Mouse (Mus musculus): ENCODE results near the gene Apold1. TPM values are rescaled to one million over a fixed set of nuclear protein-coding genes. Genes with fewer than 3 reads are reported as not detected.

Apold1 gene
- polyA plus RNA-seq, 1 experiment from 2014 or later: 8.9 TPM

- WGBS: 81% methylated on average over 6 of the region's 6 CpGs
- Histone ChIP-seq H3K27ac (ENCODE audit: low read length) (no peak overlapping the region), H3K9me3 (replicated peaks; ENCODE audit: control insufficient read depth, low read length) (no peaks in the 10 kb centered on the region), H3K27me3 (ENCODE audit: control insufficient read depth, insufficient read depth, low read length) (no peaks in the 10 kb centered on the region), H3K4me1 (ENCODE audit: control insufficient read depth, insufficient read depth, low read length) (no peaks in the 10 kb centered on the region), H3K36me3 (ENCODE audit: control insufficient read depth, insufficient read depth) (no peaks in the 10 kb centered on the region), H3K4me2 (ENCODE audit: low read depth, low read length) (no peak overlapping the region), H3K9ac (ENCODE audit: low read length) (no peak overlapping the region), H3K4me3 (ENCODE audit: low read length) (no peak overlapping the region)
- ATAC-seq (replicated peaks; ENCODE audit: extremely low read depth, insufficient read depth, low FRiP score): no peak
These were observed 9.2 kb downstream of the Apold1 start for GRCm38 (mm10) chr6:134990674-134991073.

GRCm38 (mm10) chr6:134994031-134994651 is 12.6 kb downstream of the Apold1 start:
- Histone ChIP-seq H3K27ac (ENCODE audit: low read length) (no peak overlapping the region), H3K4me1 (ENCODE audit: control insufficient read depth, insufficient read depth, low read length) (no peaks in the 10 kb centered on the region), H3K9ac (ENCODE audit: low read length) (no peak overlapping the region), H3K36me3 (ENCODE audit: control insufficient read depth, insufficient read depth) (no peaks in the 10 kb centered on the region), H3K9me3 (replicated peaks; ENCODE audit: control insufficient read depth, low read length) (no peaks in the 10 kb centered on the region), H3K4me2 (ENCODE audit: low read depth, low read length) (no peak overlapping the region), H3K4me3 (ENCODE audit: low read length) (no peak overlapping the region), H3K27me3 (ENCODE audit: control insufficient read depth, insufficient read depth, low read length) (no peaks in the 10 kb centered on the region)
- no peak; the same call in 1 of the 2 replicates for ATAC-seq (replicated peaks; ENCODE audit: extremely low read depth, insufficient read depth, low FRiP score)
- WGBS: 39% methylated on average over 12 of the region's 12 CpGs

- 60% methylated on average over 8 of the region's 8 CpGs for WGBS
- H3K9ac ChIP-seq (ENCODE audit: low read length): no peak overlapping the region
- no peaks in the 10 kb centered on the region for H3K4me1 ChIP-seq (ENCODE audit: control insufficient read depth, insufficient read depth, low read length)
- H3K27me3 ChIP-seq (ENCODE audit: control insufficient read depth, insufficient read depth, low read length): no peaks in the 10 kb centered on the region
- H3K9me3 ChIP-seq (replicated peaks; ENCODE audit: control insufficient read depth, low read length): no peaks in the 10 kb centered on the region
- no peaks in the 10 kb centered on the region for H3K36me3 ChIP-seq (ENCODE audit: control insufficient read depth, insufficient read depth)
- no peak overlapping the region for H3K4me3 ChIP-seq (ENCODE audit: low read length)
- H3K4me2 ChIP-seq (ENCODE audit: low read depth, low read length): no peak overlapping the region
- ATAC-seq (replicated peaks; ENCODE audit: extremely low read depth, insufficient read depth, low FRiP score): no peak
- no peak overlapping the region for H3K27ac ChIP-seq (ENCODE audit: low read length)
These were observed 13.5 kb downstream of the Apold1 start for GRCm38 (mm10) chr6:134994985-134995384.

GRCm38 (mm10) chr6:134996918-134997317 is 15.4 kb downstream of the Apold1 start:
- H3K9ac ChIP-seq (ENCODE audit: low read length): no peak overlapping the region
- H3K4me2 ChIP-seq (ENCODE audit: low read depth, low read length): no peak overlapping the region
- no peak overlapping the region for H3K4me3 ChIP-seq (ENCODE audit: low read length)
- no peak for ATAC-seq (replicated peaks; ENCODE audit: extremely low read depth, insufficient read depth, low FRiP score)
- H3K9me3 ChIP-seq (replicated peaks; ENCODE audit: control insufficient read depth, low read length): no peaks in the 10 kb centered on the region
- H3K4me1 ChIP-seq (ENCODE audit: control insufficient read depth, insufficient read depth, low read length): 0 out of 2 replicates have a peak, but pooled peaks cover 3% of the 10 kb centered on the region
- 82% methylated on average over 2 of the region's 2 CpGs for WGBS
- H3K36me3 ChIP-seq (ENCODE audit: control insufficient read depth, insufficient read depth): no peaks in the 10 kb centered on the region
- no peak overlapping the region for H3K27ac ChIP-seq (ENCODE audit: low read length)
- no peaks in the 10 kb centered on the region for H3K27me3 ChIP-seq (ENCODE audit: control insufficient read depth, insufficient read depth, low read length)

- Histone ChIP-seq H3K4me1 (ENCODE audit: control insufficient read depth, insufficient read depth, low read length) (0 out of 2 replicates have a peak, but pooled peaks cover 3% of the 10 kb centered on the region), H3K4me2 (ENCODE audit: low read depth, low read length) (no peak overlapping the region), H3K9me3 (replicated peaks; ENCODE audit: control insufficient read depth, low read length) (no peaks in the 10 kb centered on the region), H3K9ac (ENCODE audit: low read length) (no peak overlapping the region), H3K4me3 (ENCODE audit: low read length) (no peak overlapping the region), H3K27ac (ENCODE audit: low read length) (no peak overlapping the region), H3K36me3 (ENCODE audit: control insufficient read depth, insufficient read depth) (no peaks in the 10 kb centered on the region), H3K27me3 (ENCODE audit: control insufficient read depth, insufficient read depth, low read length) (no peaks in the 10 kb centered on the region)
- ATAC-seq (replicated peaks; ENCODE audit: extremely low read depth, insufficient read depth, low FRiP score): no peak
- 86% methylated on average over 8 of the region's 8 CpGs for WGBS
These were observed 16.6 kb downstream of the Apold1 start for GRCm38 (mm10) chr6:134998076-134998475.

- H3K27ac ChIP-seq (ENCODE audit: low read length): no peak overlapping the region
- no peak overlapping the region for H3K4me3 ChIP-seq (ENCODE audit: low read length)
- no peak overlapping the region for H3K4me2 ChIP-seq (ENCODE audit: low read depth, low read length)
- no peaks in the 10 kb centered on the region for H3K27me3 ChIP-seq (ENCODE audit: control insufficient read depth, insufficient read depth, low read length)
- no peaks in the 10 kb centered on the region for H3K36me3 ChIP-seq (ENCODE audit: control insufficient read depth, insufficient read depth)
- WGBS: 64% methylated on average over 3 of the region's 3 CpGs
- 0 out of 2 replicates have a peak, but pooled peaks cover 3% of the 10 kb centered on the region for H3K4me1 ChIP-seq (ENCODE audit: control insufficient read depth, insufficient read depth, low read length)
- no peak for ATAC-seq (replicated peaks; ENCODE audit: extremely low read depth, insufficient read depth, low FRiP score)
- H3K9ac ChIP-seq (ENCODE audit: low read length): no peak overlapping the region
- no peaks in the 10 kb centered on the region for H3K9me3 ChIP-seq (replicated peaks; ENCODE audit: control insufficient read depth, low read length)
These were observed 17.3 kb downstream of the Apold1 start for GRCm38 (mm10) chr6:134998781-134999180.

GRCm38 (mm10) chr6:135000272-135000671 is 18.8 kb downstream of the Apold1 start:
- 32% methylated on average over 4 of the region's 4 CpGs for WGBS
- no peaks in the 10 kb centered on the region for H3K9me3 ChIP-seq (replicated peaks; ENCODE audit: control insufficient read depth, low read length)
- no peak overlapping the region for H3K4me3 ChIP-seq (ENCODE audit: low read length)
- H3K4me2 ChIP-seq (ENCODE audit: low read depth, low read length): no peak overlapping the region
- H3K4me1 ChIP-seq (ENCODE audit: control insufficient read depth, insufficient read depth, low read length): 0 out of 2 replicates have a peak, but pooled peaks cover 3% of the 10 kb centered on the region
- H3K9ac ChIP-seq (ENCODE audit: low read length): no peak overlapping the region
- H3K36me3 ChIP-seq (ENCODE audit: control insufficient read depth, insufficient read depth): no peaks in the 10 kb centered on the region
- H3K27ac ChIP-seq (ENCODE audit: low read length): no peak overlapping the region
- no peaks in the 10 kb centered on the region for H3K27me3 ChIP-seq (ENCODE audit: control insufficient read depth, insufficient read depth, low read length)
- no peak for ATAC-seq (replicated peaks; ENCODE audit: extremely low read depth, insufficient read depth, low FRiP score)

- Histone ChIP-seq H3K9ac (ENCODE audit: low read length) (no peak overlapping the region), H3K4me2 (ENCODE audit: low read depth, low read length) (no peak overlapping the region), H3K27ac (ENCODE audit: low read length) (no peak overlapping the region), H3K4me3 (ENCODE audit: low read length) (no peak overlapping the region), H3K36me3 (ENCODE audit: control insufficient read depth, insufficient read depth) (no peaks in the 10 kb centered on the region), H3K27me3 (ENCODE audit: control insufficient read depth, insufficient read depth, low read length) (no peaks in the 10 kb centered on the region), H3K4me1 (ENCODE audit: control insufficient read depth, insufficient read depth, low read length) (0 out of 2 replicates have a peak, but pooled peaks cover 3% of the 10 kb centered on the region), H3K9me3 (replicated peaks; ENCODE audit: control insufficient read depth, low read length) (no peaks in the 10 kb centered on the region)
- no peak for ATAC-seq (replicated peaks; ENCODE audit: extremely low read depth, insufficient read depth, low FRiP score)
- 87% methylated on average over 4 of the region's 4 CpGs for WGBS
These were observed 20.5 kb downstream of the Apold1 start for GRCm38 (mm10) chr6:135001991-135002390.

- Histone ChIP-seq H3K9me3 (replicated peaks; ENCODE audit: control insufficient read depth, low read length) (no peaks in the 10 kb centered on the region), H3K4me1 (ENCODE audit: control insufficient read depth, insufficient read depth, low read length) (no peaks in the 10 kb centered on the region), H3K4me2 (ENCODE audit: low read depth, low read length) (no peak overlapping the region), H3K27me3 (ENCODE audit: control insufficient read depth, insufficient read depth, low read length) (no peaks in the 10 kb centered on the region), H3K36me3 (ENCODE audit: control insufficient read depth, insufficient read depth) (no peaks in the 10 kb centered on the region), H3K4me3 (ENCODE audit: low read length) (no peak overlapping the region), H3K9ac (ENCODE audit: low read length) (no peak overlapping the region), H3K27ac (ENCODE audit: low read length) (no peak overlapping the region)
- ATAC-seq (replicated peaks; ENCODE audit: extremely low read depth, insufficient read depth, low FRiP score): no peak
- 82% methylated on average over 4 of the region's 4 CpGs for whole genome bisulfite sequencing
These were observed 24.9 kb downstream of the Apold1 start for GRCm38 (mm10) chr6:135006372-135006771.
